Mouse (Mus musculus): ENCODE data around the gene Ncdn.

The Ncdn gene

GRCm38 (mm10) chr4:126753268-126754230 lies at the start of gene Ncdn, which contains the start of gene AU040320:
Gene Ncdn, minus strand, starts transcription at chr4:126753438.
Gene AU040320, plus strand, starts transcription at chr4:126753544.
- peak; percentile 97 to 99 for DNase-seq (ENCODE audit: inconsistent age in 2 of 2, low spot score in 1 of 2)

- DNase-seq (ENCODE audit: inconsistent age in 2 of 2, low spot score in 1 of 2) = no peak
These were observed 48.9 kb upstream of the Ncdn start for GRCm38 (mm10) chr4:126802174-126802573.

DNA sequence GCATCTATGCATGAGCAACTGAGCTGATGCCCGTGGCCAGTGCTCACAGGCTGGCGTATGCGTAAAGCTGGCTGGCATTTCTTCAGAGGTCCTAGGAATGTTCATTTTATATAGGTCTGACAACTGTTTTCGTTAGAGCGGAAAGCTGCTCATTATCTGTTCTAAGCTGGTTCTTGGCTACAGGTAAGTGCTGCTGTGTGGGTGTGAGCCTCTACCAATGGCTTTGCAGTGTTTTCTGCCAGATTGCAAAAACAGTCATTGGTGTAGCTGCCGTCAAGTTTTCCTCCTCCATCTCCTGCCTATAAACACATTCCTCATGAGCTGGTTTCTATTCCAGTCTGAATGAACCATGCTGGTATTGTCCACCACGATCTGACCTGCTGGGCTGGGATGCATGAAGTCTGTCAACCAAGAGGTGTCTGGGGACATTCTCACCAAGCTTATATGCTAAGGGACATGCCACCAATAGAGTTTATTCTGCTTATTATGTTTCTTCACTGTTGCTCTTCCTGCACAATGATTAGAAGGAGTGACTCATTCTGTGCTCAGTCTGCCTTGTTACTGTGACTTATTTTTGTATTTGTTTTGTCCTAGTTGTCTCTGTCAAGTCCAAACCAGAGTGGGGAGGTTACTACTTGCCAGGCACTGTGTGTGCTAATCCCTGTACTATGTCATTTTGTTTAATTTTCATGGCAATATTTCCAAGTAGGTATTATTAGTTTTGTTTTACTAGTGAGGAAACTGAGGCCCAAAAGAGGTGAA lies 39.3 kb upstream of the Ncdn start:
- no peak for DNase-seq (ENCODE audit: inconsistent age in 2 of 2, low spot score in 1 of 2)

DNA sequence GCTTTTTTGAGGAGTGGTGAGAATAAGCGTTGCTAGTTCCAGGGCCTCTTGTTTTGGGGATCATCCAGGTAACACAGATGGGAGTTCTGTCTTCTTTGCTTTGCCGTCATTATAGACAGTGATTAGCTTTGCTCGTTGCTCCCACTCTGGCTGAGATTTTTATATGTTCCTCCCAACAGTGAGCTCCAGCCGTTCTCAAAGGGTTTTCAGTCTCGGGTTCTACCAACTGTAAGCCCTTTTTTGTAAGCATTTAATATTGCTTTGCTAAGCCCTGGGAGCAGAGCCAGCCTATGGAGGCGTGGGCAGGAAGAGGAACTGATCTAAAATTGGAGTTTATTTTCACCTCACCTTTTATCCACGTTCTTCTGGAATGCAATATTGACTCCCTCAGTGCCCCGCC lies 29.8 kb upstream of the Ncdn start:
- DNase-seq (ENCODE audit: inconsistent age in 2 of 2, low spot score in 1 of 2) = no peak

DNA sequence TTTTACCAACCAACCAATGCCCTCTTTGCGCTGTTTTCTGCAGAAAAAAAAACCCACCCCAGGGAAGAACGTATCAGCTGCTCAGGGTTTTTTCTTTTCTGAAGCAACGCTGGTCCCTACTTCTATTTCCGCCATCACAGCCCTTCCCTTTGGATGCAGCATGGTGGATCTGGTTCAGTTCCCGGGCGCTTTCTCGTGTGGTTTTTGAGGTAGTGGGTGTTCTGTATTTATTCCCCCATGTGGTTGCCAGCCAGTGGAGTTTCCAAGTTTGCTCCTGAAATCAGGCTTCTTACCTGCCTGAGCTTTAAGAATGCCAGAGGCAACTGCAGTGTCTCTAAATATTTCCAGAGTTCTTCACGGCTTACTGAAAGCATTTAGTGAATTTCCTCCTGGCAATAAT lies 29.3 kb upstream of the Ncdn start:
- DNase-seq (ENCODE audit: inconsistent age in 2 of 2, low spot score in 1 of 2) = no peak

DNA sequence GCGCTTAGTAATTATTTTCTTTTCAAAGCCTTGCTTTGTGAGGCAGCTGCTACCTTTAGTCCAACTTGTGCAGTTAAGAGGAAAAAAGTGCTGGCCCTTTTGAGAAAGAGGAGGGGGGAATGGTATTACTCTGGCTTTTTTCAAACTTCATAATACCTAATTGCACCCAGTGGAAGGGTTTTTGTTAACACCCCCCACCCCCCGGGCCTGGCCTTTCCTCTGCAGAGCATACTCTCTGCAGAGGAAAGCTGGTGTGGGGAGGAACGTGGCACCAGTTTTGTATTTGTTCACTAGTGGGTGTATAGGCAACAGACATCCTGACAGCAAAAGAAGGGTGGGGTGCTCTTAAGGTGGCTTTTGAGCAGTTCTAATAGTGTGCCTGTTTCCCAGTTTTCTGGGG lies 28.6 kb upstream of the Ncdn start:
- peak in 1 of 2 experiments; percentile 11 for DNase-seq (ENCODE audit: inconsistent age in 2 of 2, low spot score in 1 of 2)

DNA sequence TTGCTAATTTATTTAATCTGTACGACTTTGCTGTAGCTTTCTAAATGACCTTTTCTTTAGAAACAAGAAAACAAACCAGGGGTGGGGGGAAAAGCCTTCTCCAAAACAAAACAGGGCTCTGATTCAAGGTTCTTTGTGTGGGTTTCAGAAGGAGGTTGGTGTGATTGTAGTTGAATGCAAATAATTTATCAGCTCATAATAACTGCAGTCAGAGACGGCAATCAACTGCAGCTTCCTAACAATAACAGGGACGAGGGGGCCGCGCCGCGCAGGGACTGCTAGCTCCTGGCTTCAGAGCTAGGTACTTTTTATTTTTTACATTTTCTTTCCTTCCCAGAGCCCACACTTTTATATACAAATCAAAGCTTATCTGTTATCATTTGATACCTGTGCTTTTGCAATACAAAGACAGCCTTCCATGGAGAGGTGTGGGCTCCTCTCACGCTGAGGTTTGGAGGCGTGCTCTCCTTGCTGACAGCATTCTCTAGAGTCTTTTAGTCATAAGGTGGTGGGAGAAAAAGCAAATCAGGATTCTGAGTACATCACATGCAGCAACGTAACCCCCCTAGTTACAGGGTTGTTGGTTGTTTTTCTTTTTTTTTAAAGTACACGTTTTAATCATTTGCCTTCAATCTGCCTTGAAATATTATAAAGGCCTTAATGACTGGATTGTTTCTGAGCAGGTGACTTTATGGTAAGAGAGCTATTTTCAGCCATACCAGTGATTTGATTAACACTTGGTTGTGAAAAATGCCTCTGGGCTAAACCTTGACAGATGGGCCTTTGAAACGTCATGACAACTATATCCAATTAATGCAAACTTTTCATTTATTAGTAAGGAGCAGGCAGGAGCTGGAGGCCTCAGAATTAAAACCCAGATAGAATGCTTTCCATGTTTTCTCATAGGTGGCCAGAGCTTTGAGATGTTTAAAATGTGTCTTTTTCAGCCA lies 26.9 kb upstream of the Ncdn start:
- DNase-seq (ENCODE audit: inconsistent age in 2 of 2, low spot score in 1 of 2) = no peak

- DNase-seq (ENCODE audit: inconsistent age in 2 of 2, low spot score in 1 of 2) = no peak
These were observed 25.9 kb upstream of the Ncdn start for GRCm38 (mm10) chr4:126779148-126779581.

GRCm38 (mm10) chr4:126775182-126775581 lies 21.9 kb upstream of the Ncdn start:
- DNase-seq (ENCODE audit: inconsistent age in 2 of 2, low spot score in 1 of 2) = no peak

DNA sequence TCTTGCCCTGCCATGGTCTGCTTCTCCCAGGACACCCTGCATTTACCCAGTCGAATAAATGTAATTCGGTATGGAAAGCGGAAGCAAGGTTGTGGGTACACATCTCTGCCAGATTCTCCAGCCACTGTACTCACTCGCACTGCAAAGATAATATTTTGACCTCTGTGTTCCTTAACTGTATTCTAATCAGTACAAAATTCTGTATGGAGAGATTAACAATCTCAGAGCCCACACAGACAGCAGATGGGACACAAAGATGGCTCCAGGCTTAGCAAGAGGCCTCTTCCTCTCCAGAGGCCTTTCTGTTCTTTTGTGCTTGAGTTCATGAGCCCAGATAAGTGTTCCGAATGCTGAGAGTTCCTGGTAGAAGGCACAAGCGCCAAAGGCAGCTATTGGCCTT lies 20.6 kb upstream of the Ncdn start:
- DNase-seq (ENCODE audit: inconsistent age in 2 of 2, low spot score in 1 of 2) = no peak

DNA sequence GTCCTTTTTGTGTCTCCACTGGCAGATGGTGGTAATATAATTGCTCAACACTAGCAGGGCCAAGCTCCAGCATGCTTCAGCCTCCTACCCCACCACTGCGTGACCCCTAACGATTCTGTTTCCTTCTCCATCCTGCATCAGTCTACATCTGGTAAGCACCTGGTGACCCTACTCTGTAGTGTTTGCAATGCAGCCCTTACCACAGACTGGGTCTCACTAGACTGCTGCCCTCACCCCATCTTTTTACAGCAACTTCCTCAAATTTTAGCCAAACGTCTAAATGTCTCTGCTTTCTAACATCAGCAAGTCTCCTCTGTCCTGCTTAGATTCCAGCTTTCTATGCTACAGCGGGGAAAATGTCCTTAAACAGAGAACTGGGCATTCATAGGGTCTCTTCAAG lies 17.6 kb upstream of the Ncdn start:
- DNase-seq (ENCODE audit: inconsistent age in 2 of 2, low spot score in 1 of 2) = no peak

DNA sequence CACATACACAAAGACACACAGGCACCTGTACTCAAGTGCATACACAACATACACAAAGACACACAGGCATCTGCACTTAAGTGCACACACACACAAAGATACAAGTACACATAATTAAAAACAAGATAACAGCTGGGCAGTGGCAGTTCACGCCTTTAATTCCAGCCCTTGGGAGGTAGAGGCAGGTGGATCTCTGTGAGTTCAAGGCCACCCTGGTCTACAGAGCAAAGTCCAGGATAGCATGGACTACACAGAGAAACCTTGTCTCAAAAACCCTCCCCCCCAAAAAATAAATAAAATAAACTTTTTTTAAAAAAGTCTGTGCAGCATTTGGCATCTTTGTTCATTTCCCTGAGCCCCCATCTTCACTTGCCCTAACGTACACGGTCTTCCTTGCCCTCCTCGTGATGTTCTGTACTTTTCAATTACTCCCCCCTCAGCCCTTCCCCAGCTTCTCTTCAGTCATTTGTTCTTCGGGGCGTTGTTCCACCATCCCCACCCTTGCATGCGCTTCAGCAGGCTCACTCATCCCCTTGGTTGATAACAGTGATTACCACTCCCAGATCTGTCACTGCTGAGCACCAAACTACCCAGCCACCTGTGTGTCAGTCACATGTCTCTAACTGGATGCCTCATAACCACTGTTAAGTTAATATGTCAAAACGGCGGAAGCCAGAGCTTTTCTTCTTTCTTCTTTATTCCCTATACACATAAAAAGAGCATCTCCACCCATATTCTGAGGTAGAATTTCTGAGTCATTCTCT lies 16.7 kb upstream of the Ncdn start:
- DNase-seq (ENCODE audit: inconsistent age in 2 of 2, low spot score in 1 of 2) = no peak

DNA sequence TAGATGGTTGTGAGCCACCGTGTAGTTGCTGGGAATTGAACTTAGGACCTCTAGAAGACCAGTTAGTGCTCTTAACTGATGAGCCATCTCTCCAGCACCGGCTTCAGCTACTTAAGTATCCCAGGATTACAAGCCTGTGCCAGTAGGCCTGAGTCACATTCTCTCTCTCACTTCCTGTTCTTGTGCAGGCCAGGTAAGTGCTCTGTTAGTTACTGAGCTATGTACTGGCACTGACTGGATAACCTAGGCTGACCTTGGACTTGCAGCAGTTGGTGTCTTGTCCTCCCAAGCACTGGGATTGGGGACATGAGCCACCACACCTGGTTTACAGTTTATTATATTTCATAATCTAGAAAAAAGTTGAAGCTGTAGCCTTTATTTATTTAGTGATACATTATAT lies 10.2 kb upstream of the Ncdn start:
- no peak for DNase-seq (ENCODE audit: inconsistent age in 2 of 2, low spot score in 1 of 2)

GRCm38 (mm10) chr4:126762586-126763359 lies 9.5 kb upstream of the Ncdn start:
- DNase-seq (ENCODE audit: inconsistent age in 2 of 2, low spot score in 1 of 2) = no peak

DNA sequence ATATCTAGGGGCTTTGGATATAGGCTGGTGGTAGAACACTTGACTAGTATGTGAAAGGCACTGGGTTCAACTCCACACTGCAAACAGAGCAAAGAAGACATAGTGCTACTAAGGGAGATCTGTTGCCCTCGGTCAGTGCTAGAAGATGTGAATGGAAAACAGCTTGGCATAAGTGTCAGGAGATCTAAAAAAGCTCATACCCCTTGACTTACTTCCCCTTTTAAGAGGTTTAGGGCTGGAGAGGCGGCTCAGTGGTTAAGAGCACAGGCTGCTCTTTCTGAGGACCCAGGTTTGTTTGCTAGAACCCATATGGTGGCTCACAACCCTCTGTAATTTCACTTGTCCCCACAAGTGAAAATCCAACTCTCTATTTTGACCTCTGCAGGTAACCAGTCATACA lies 6.2 kb upstream of the Ncdn start:
- DNase-seq (ENCODE audit: inconsistent age in 2 of 2, low spot score in 1 of 2) = no peak

DNA sequence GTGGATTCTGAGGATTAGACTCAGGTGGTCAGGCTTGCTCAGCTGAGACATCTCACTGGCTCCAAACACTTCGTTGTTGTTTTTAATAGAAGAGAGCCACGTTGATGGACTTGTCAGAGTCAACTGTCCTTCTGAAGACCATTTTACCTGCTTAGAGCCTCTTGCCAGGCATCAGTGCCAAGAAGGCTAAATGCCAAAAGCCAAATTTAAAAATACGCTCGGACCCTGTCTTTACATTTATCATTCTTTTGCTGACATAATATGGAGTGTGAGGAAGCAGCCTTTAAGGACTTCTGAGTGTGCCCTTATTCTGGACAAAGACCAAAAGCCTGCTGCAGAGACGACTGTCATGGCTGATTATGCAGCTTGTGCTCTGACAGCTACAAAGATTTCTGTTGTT lies 5.1 kb upstream of the Ncdn start:
- no peak for DNase-seq (ENCODE audit: inconsistent age in 2 of 2, low spot score in 1 of 2)

- peak; percentile 38 to 79 for DNase-seq (ENCODE audit: inconsistent age in 2 of 2, low spot score in 1 of 2)
These were observed 3.5 kb upstream of the Ncdn start for GRCm38 (mm10) chr4:126756766-126757165.

DNA sequence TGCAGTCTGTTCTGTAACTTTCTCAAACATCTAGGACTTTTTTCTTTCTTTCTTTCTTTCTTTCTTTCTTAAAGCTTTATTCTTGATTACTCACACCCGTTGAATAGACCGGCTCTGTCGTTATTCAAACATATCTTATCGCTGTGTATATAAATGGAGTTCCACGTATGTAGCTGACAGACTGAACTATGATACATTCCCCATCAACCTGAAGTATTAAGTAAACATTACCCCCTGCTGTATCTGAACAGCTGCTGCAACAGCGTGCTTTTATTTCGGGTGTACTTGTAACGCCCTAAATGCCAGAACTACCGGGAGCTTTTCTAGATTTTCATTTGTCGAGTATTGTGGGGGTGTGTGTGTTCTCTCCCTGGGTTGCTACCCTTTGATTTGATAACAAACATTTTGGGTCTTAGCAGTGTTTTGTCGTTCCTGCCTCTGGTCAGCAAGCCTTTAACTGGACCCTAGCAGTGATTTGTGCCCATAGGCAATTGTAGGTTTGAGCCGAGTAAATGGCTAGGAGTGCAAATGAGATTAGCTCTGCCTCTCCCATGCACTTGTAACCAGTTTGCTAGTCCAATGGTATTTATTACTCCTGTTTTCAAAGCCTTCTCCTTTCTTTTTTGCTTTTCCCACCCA lies 1.6 kb upstream of the Ncdn start:
- no peak for DNase-seq (ENCODE audit: inconsistent age in 2 of 2, low spot score in 1 of 2)

- no peak for DNase-seq (ENCODE audit: inconsistent age in 2 of 2, low spot score in 1 of 2)
These were observed 983 bp upstream of the Ncdn start for GRCm38 (mm10) chr4:126754231-126754611.
